Mouse (Mus musculus) testis, adult 2 months (tissue): ENCODE results near the gene Pllp. TPM values are rescaled to one million over a fixed set of nuclear protein-coding genes. Genes with fewer than 3 reads are reported as not detected.

Source experiments
- H3K27ac ChIP-seq: fragments of 200-500 bp; 2 replicates; pipeline ENCODE4 v1.5.1; 2012; ENCODE audit warnings: low read depth, low read length; ENCODE audit not compliant: control insufficient read depth, insufficient read depth
- H3K27me3 ChIP-seq: fragments of 200-500 bp; 2 replicates; pipeline ENCODE4 v1.6.1; 2012; ENCODE audit warnings: mild to moderate bottlenecking, low read length, moderate library complexity; ENCODE audit not compliant: control insufficient read depth, insufficient read depth
- H3K36me3 ChIP-seq: fragments of 200-500 bp; 2 replicates; pipeline ENCODE4 v1.6.1; 2012; ENCODE audit warnings: mild to moderate bottlenecking, low read length; ENCODE audit not compliant: control insufficient read depth, insufficient read depth
- H3K4me1 ChIP-seq: fragments of 200-500 bp; 2 replicates; pipeline ENCODE4 v1.6.1; 2012; ENCODE audit warnings: low read length; ENCODE audit not compliant: control insufficient read depth, insufficient read depth
- H3K4me3 ChIP-seq: fragments of 200-500 bp; 2 replicates; pipeline ENCODE4 v1.5.1; 2012; ENCODE audit warnings: low read depth, mild to moderate bottlenecking, low read length, moderate library complexity, mixed read lengths; ENCODE audit not compliant: control insufficient read depth
- CTCF ChIP-seq: fragments of 200-500 bp; IDR thresholded peaks from 2 replicates; pipeline ENCODE4 v1.5.1; 2012; ENCODE audit warnings: low read depth, mild to moderate bottlenecking, inconsistent platforms, low read length, moderate library complexity; ENCODE audit not compliant: control insufficient read depth, insufficient read depth, insufficient replicate concordance
- POLR2A ChIP-seq: fragments of 200-500 bp; IDR thresholded peaks from 2 replicates; pipeline ENCODE4 v1.6.1; 2012; ENCODE audit warnings: low read depth, mild to moderate bottlenecking, inconsistent platforms, low read length, moderate library complexity; ENCODE audit not compliant: control insufficient read depth
- polyA plus RNA-seq: library from polyadenylated mRNA; depleted of rRNA; stranded (reverse); fragments of >200 nt; gene quantifications from 2 replicates; pipeline ENCODE4 v1.2.3, GENCODE M21; 2012

The Pllp gene
- polyA plus RNA-seq, 1 experiment = 0.65 TPM

DNA sequence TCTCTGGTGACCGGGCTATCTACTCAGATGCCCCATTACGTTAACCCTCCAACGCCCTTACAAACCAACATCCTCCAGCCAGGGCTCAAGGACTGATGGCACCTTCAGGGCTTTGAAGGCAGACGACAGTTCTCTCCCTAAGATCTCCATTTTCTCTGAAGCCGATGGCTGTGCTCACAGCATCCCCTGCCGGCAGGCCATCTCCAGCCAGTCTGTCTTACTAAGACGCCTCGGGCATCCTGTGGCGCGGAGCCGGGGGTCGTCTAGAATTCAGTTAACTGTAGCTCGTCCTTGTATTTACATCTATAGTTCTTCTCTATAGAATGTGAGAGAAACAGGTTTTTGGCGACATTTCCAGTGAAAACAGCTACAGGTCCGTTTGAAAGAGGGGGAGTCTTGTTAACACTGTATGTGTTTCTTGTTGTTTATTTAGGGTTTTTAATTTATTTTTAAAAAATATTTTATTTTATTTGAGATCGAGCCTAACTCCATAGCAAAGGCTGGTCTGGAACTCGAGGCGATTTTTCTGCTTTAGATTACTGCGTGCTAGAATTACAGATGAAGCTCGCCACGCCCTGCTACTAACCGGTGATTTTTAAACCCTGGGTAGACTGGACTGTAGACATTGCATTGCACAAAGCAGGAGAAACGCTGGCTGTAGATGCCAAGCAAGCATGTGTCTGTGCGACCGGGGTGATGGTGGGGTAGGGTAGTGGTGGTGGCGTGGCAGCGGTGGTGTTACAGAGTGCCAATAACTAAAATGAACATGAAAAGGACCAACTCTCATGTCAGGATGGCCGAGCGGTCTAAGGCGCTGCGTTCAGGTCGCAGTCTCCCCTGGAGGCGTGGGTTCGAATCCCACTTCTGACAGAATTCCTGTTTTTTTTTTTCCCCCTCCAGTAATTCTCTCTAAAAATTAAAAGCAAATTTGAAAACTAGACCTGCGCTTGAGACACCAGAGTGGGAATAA is 7.1 kb upstream of the Pllp start:
- H3K27me3 ChIP-seq = no peaks in the 10 kb centered on the region
- peaks cover 12% of the 10 kb centered on the region for H3K4me1 ChIP-seq
- peak overlapping the region; percentile 86 for H3K4me3 ChIP-seq
- peak overlapping the region; percentile 64 for H3K27ac ChIP-seq
- no peaks in the 10 kb centered on the region for H3K36me3 ChIP-seq
- TF ChIP-seq CTCF = peak; percentile 64; the same call in 1 of the 2 replicates
- no peak for TF ChIP-seq POLR2A

DNA sequence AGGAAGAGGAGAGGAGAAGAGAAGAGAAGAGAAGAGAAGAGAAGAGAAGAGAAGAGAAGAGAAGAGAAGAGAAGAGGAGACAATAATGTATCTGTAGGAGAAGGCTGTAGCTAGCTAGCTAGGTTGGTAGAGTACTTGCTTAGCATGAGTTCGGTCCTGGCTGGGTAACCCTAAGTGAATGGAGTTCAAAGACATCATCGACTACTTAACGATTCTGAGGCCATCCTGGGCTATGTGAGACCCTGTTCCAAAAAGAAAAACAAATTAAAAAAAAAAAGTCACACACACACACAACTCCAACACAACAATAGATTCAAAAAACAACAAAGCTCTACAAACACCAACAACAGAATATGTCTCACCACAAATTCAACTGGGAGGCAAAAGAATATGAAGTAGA is 6.1 kb upstream of the Pllp start:
- H3K36me3 ChIP-seq = no peaks in the 10 kb centered on the region
- H3K4me3 ChIP-seq = no peak overlapping the region; the same call in 1 of the 2 replicates
- H3K27me3 ChIP-seq = no peaks in the 10 kb centered on the region
- no peak overlapping the region for H3K27ac ChIP-seq
- H3K4me1 ChIP-seq = peaks cover 12% of the 10 kb centered on the region
- no peak for TF ChIP-seq POLR2A
- TF ChIP-seq CTCF = no peak

DNA sequence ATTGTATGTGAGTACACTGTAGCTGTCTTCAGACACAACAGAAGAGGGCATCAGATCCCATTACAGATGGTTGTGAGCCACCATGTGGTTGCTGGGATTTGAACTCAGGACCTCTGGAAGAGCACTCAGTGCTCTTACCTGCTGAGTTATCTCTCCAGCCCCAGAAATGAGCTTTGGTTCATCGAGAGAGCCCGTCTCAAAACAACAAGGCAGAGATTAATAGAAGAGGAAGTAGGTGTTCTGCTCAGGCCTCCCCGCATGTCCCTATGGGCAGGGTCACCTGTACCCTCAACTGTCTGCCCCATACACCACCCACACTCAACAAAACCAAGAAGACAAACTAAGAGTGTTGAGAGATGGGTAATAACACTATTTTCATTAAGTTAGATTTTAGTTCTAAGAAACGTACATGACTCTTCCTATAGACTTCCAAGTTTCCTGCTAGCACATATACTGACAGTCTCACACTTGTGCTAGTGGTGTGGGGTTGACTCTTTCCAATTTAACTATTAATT is 4.4 kb upstream of the Pllp start:
- Histone ChIP-seq H3K36me3 (no peaks in the 10 kb centered on the region), H3K4me1 (peaks cover 15% of the 10 kb centered on the region), H3K4me3 (no peak overlapping the region), H3K27me3 (no peaks in the 10 kb centered on the region), H3K27ac (no peak overlapping the region)
- TF ChIP-seq CTCF (no peak), POLR2A (no peak)

DNA sequence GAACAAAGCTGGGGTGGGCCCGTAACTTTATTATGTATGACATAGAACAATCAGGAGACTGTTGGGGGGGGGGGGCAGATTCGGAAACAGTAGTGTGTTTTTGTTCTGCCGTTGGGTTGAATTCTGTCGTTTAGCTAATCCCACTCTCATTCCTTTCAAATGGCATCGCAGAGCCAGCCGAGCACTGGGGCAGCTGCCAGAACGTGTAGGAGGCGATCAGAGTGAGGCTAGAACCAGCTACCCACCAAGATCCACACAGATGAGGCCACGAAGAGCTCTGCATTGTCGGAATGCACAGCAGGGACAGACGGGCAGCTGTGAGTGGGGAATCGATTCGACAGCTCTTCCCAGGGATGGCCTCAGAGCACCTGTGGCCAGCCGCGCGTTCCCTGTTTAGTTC is 3.3 kb upstream of the Pllp start:
- no peak overlapping the region for H3K4me3 ChIP-seq
- H3K36me3 ChIP-seq = no peaks in the 10 kb centered on the region
- H3K27me3 ChIP-seq = no peaks in the 10 kb centered on the region
- no peak overlapping the region for H3K27ac ChIP-seq
- TF ChIP-seq POLR2A (no peak), CTCF (no peak)
- peaks cover 14% of the 10 kb centered on the region for H3K4me1 ChIP-seq

DNA sequence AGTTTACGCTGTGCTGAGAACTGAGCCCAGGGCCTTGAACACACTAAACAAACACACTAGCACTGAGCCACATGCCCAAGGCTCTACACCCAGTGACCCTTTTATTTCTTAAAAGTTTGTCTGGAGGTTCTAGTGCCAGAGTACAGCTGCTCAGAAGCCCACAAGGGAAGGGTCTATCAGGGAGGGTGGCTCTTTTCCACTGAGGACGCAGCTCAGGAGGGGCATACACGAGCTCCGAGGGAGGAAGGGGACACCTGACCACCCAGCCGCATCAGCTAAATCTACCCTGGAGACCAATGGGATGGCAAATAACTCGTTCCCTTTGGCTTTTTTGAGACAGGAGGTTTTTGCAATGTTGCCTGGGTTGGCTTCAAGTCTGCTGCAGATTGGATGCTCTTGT is 1.9 kb upstream of the Pllp start:
- Histone ChIP-seq H3K27me3 (no peaks in the 10 kb centered on the region), H3K4me1 (peaks cover 9% of the 10 kb centered on the region), H3K4me3 (no peak overlapping the region), H3K27ac (no peak overlapping the region), H3K36me3 (no peaks in the 10 kb centered on the region)
- TF ChIP-seq POLR2A (no peak), CTCF (no peak)

DNA sequence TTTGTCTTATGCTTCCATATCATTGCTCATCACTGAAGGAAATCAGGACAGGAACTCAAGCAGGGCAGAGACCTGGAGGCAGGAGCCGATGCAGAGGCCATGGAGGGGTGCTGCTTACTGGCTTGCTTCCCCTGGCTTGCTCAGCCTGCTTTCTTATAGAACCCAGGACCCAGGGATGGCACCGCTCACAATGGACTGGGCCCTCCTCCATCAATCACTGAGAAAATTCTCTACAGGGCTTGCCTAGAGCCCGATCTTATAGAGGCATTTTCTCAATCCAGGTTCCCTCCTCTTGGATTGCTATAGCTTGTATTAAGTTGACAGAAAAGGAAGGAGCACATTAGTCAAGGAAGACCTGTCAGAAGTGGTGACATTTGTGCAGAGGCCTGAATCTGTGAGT is 488 bp upstream of the Pllp start:
- no peak overlapping the region for H3K27ac ChIP-seq
- H3K27me3 ChIP-seq = no peaks in the 10 kb centered on the region
- H3K36me3 ChIP-seq = no peaks in the 10 kb centered on the region
- TF ChIP-seq POLR2A (no peak), CTCF (no peak)
- H3K4me3 ChIP-seq = no peak overlapping the region
- H3K4me1 ChIP-seq = peaks cover 6% of the 10 kb centered on the region

DNA sequence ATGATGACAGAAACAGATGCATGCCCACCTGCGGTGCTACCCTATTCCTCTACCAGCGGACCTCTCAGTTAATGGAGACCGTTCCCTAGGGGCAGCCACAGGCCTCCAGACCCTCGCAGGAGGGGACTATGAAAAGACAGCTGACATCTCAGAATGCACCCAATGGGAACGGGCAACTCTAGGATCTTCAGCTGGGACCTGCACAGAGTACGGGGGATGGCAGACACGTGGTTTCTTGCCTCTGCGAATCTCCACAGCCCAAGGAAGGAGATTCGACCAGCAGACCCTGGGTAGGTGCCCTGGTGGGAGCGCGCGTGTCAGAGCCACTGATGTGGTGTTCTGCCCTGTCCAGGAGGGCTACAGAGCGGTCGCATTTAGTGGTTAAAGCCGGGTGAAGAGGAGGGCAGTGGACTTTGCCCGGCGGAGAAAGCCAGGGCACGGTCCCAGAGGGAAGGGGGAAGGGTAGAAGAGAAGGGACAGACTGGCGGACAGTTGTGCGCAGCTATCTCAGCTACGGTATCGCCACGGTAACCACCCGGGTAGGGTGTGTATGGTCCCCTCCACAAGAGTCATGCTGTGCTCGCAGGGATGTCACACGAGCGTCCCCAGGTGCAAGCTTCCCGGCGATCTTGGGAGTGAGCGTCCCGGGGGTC is 611 bp downstream of the Pllp start:
- no peaks in the 10 kb centered on the region for H3K27me3 ChIP-seq
- TF ChIP-seq CTCF (no peak), POLR2A (no peak)
- no peaks in the 10 kb centered on the region for H3K36me3 ChIP-seq
- peak overlapping the region; percentile 58 for H3K4me3 ChIP-seq
- no peak overlapping the region for H3K27ac ChIP-seq
- peaks cover 6% of the 10 kb centered on the region for H3K4me1 ChIP-seq
